Mouse (Mus musculus) stomach, postnatal 0 days (tissue): ENCODE data around the gene Tmem139.
A peak's percentile ranks its signal among the peaks of the same experiment; 100 is the strongest.

Experiments used
- CTCF ChIP-seq: IDR thresholded peaks from 2 replicates; pipeline ENCODE4 v1.5.1; 2016; ENCODE audit warnings: antibody characterized with exemption, low read depth, mild to moderate bottlenecking, moderate library complexity
- EP300 ChIP-seq: optimal IDR thresholded peaks from 2 replicates; pipeline ENCODE3; 2016; ENCODE audit warnings: antibody characterized with exemption

DNA sequence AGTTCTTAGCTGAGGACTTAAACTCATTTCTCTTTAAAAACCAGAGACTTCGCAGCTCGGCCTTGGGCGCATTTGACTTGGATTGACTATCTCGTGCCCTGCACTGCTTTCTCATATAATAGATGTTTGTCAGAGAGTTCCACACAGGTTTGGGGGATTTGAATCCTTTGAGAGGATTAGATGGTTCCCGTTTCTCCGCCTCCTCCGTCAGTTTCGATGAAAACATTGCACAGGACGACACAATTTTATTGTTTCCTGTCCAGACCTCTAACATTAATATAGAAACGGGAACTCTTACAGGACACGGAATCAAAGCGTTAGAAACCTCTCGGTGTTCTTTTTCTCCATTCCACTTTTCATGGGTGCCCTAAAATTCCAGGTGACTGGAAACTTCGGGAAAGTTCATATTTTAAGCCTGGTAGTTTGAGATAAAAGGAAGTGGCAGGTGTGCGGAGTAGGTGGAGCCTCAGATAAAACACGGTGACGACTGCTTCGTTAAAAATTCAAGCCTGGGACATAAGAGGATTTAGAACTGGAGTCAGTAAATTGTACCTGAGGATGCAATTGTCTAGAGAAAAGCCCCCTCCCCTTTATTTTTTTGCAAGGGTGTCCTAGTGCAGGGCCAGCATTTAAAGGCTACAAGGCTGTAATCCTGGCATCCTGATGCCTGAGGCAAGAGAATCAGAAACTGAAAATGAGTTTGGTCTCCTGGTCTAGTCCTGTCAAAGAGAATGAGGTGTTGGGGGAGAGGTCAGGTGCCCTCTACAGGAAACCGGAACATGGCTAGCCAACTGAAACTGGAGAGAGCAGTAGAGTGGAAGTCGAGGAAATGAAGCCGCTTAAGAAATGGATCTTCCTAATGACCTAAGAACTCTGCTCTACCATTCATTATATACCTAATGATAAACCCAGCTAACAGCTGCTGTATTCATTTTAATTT, 3.9 kb downstream of the Tmem139 start:
- TF ChIP-seq CTCF = 0 out of 2 replicates have a peak, but pooled peaks have one; percentile 15
- no peak for TF ChIP-seq EP300
